Mouse (Mus musculus): Measurements from ENCODE around the gene 9230104L09Rik. TPM values are rescaled to one million over a fixed set of nuclear protein-coding genes. Genes with fewer than 3 reads are reported as not detected.
A peak's percentile ranks its signal among the peaks of the same experiment; 100 is the strongest.

9230104L09Rik gene
- polyA plus RNA-seq, 1 experiment from 2014 or later, result not detected

DNA sequence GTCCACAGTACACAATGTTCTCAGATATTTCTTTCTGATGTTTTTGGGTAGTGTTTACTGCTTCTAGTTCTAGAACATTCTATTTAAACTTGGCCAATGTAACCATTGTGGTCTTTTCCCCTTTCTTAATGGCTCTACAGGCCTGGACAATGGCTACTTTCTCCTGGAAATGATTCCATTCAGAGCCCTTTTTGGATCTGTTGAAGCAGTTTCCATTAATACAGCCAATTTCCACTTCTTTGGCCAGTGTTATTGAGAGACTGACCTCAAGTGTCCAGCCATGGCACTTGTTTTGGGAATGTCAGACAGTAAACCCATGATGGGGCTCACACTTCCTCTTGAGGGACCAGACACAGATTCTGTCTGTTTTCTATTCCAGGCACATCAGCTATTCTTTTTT, 3.1 kb downstream of the 9230104L09Rik start:
- ATAC-seq (no peak), DNase-seq (no peak)
- no peak for TF ChIP-seq EP300 (IDR thresholded peaks at IDR 0.05; ENCODE audit: low read depth)
- TF ChIP-seq CTCF (IDR thresholded peaks at IDR 0.05; ENCODE audit: low read depth), result no peak
- H3K9me3 ChIP-seq (ENCODE audit: low read length), result no peaks in the 10 kb centered on the region
- no peaks in the 10 kb centered on the region for H3K36me3 ChIP-seq (replicated peaks; ENCODE audit: insufficient read depth, low read length)
- no peaks in the 10 kb centered on the region for H3K27me3 ChIP-seq (ENCODE audit: insufficient read depth, low read length)
- no peak overlapping the region for H3K9ac ChIP-seq (replicated peaks)
- H3K4me2 ChIP-seq (ENCODE audit: low read depth, low read length), result no peak overlapping the region
- H3K27ac ChIP-seq (ENCODE audit: low read depth), result no peak overlapping the region
- no peak overlapping the region for H3K4me3 ChIP-seq (ENCODE audit: low read depth, low read length)
- no peaks in the 10 kb centered on the region for H3K4me1 ChIP-seq (ENCODE audit: insufficient read depth)

- Histone ChIP-seq H3K27ac (ENCODE audit: low read depth) (no peak overlapping the region), H3K9me3 (ENCODE audit: low read length) (no peaks in the 10 kb centered on the region), H3K4me1 (ENCODE audit: insufficient read depth) (no peaks in the 10 kb centered on the region), H3K9ac (replicated peaks) (no peak overlapping the region), H3K4me2 (ENCODE audit: low read depth, low read length) (no peak overlapping the region), H3K4me3 (ENCODE audit: low read depth, low read length) (no peak overlapping the region), H3K36me3 (replicated peaks; ENCODE audit: insufficient read depth, low read length) (no peaks in the 10 kb centered on the region), H3K27me3 (ENCODE audit: insufficient read depth, low read length) (no peaks in the 10 kb centered on the region)
- WGBS (ENCODE audit: insufficient replicate concordance), result 76% methylated on average over 4 of the region's 4 CpGs
- no peak for TF ChIP-seq CTCF (IDR thresholded peaks at IDR 0.05; ENCODE audit: low read depth)
- no peak for TF ChIP-seq EP300 (IDR thresholded peaks at IDR 0.05; ENCODE audit: low read depth)
- ATAC-seq (no peak), DNase-seq (no peak)
Observed at GRCm38 (mm10) chr2:148860993-148861392, 3.8 kb downstream of the 9230104L09Rik start.

DNA sequence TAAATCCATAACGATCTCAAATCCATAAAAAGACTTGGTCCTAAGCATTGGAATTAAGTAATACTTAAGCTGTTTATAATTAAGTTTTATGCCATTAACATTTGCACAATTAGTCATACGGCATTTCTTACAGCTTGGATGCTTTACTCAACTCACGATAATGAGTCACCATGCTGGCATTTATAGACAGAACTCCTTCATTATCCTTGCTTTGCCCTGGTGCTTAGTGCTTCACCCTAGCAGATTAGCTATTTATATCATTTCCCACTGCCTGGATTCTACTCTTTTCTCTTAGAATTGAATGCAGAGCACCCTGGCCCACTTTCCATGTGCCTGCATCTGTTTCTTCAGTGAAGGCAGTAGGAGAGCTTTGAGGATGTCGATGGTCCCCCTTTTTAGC, 7.3 kb downstream of the 9230104L09Rik start:
- ATAC-seq (no peak), DNase-seq (no peak)
- H3K4me3 ChIP-seq (ENCODE audit: low read depth, low read length), result no peak overlapping the region
- H3K9ac ChIP-seq (replicated peaks), result no peak overlapping the region
- TF ChIP-seq CTCF (IDR thresholded peaks at IDR 0.05; ENCODE audit: low read depth), result no peak
- TF ChIP-seq EP300 (IDR thresholded peaks at IDR 0.05; ENCODE audit: low read depth), result no peak
- H3K27ac ChIP-seq (ENCODE audit: low read depth), result no peak overlapping the region
- no peaks in the 10 kb centered on the region for H3K27me3 ChIP-seq (ENCODE audit: insufficient read depth, low read length)
- no peak overlapping the region for H3K4me2 ChIP-seq (ENCODE audit: low read depth, low read length)
- no peaks in the 10 kb centered on the region for H3K9me3 ChIP-seq (ENCODE audit: low read length)
- H3K4me1 ChIP-seq (ENCODE audit: insufficient read depth), result no peaks in the 10 kb centered on the region
- 68% methylated on average over 4 of the region's 4 CpGs for WGBS (ENCODE audit: insufficient replicate concordance)
- no peaks in the 10 kb centered on the region for H3K36me3 ChIP-seq (replicated peaks; ENCODE audit: insufficient read depth, low read length)

DNA sequence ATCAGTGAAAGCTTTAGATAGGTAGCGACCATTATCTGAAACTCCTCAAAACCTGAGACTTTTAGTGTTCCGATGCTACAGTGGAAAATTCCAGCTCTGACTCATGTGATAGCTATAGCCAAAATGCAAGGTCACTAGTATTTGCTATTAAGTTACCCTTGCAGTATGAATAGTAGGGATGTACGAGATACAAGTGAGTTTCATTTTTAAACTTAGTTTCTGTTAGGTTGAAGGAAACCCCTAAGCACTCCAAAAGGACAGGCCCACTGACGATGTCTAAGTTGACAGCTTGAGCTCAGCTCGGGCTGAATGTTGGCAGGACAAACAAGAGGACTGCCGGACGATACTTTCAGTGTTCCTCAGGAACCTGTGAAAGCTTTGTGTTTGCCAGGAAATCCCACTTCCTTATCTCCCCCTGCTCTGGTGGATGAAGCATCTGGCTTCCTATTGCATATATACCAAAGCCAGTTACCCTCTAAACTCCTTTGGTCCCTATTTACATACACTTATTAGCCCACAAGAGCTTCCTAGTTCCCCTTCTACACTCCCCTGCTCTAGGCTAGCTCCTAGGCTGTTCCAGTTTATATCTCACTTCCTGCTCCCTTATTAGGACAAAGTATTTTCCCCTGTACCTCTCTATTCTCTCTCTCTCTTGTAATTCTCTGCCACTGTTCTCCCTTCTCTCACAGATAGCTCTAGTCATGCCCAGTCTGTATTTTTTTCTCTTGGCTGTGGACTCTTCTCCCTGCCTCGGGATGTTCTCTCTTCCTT, 8.0 kb downstream of the 9230104L09Rik start:
- Histone ChIP-seq H3K27ac (ENCODE audit: low read depth) (peak overlapping the region; percentile 75), H3K27me3 (ENCODE audit: insufficient read depth, low read length) (no peaks in the 10 kb centered on the region), H3K36me3 (replicated peaks; ENCODE audit: insufficient read depth, low read length) (no peaks in the 10 kb centered on the region), H3K4me1 (ENCODE audit: insufficient read depth) (no peaks in the 10 kb centered on the region), H3K4me3 (ENCODE audit: low read depth, low read length) (no peak overlapping the region), H3K9ac (replicated peaks) (no peak overlapping the region; the same call in 1 of the 2 replicates), H3K4me2 (ENCODE audit: low read depth, low read length) (peak overlapping the region; percentile 45), H3K9me3 (ENCODE audit: low read length) (no peaks in the 10 kb centered on the region)
- ATAC-seq (peak; percentile 43; the same call in 1 of the 2 replicates), DNase-seq (no peak)
- TF ChIP-seq CTCF (IDR thresholded peaks at IDR 0.05; ENCODE audit: low read depth) (no peak), EP300 (IDR thresholded peaks at IDR 0.05; ENCODE audit: low read depth) (no peak)
- WGBS (ENCODE audit: insufficient replicate concordance), result 25% methylated on average over 8 of the region's 8 CpGs

DNA sequence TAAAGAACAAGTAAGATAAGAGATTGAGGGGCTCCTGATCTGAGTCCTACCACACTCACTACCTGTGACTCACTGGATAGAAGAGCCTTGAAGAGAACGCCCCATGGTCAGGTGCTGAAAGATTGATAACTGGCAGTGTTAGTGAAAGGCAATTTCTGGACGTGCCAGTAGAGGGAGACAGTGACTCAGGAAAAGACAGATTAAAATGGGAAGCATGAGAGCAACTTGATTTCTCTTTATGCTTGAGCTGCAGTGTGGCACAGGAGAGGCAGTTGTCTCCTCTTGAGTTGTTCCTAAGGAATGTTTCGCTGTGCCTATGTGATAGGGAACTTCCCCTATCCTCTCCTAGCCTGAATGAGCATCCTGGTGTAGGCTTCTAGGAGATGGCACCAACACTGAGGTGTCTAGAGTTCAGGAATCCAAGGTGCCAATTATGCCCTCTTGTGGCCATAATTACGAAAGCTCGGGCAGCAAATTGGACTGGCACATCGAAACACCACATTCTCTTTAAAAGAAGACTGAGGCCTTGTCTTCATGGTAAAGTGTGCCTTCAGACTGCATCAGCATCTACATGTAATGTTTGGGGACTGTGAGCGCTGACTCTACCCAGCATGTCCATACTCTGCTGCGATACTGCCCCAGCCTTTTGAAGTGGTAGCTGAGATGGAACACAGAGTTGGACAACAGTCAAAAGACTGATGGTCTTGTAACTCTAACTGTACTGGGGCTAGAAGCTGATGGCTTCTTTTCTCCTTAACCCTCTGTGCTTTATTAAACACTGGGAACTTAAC, 13.5 kb downstream of the 9230104L09Rik start:
- ATAC-seq (peak; percentile 71), DNase-seq (peak; percentile 70)
- WGBS (ENCODE audit: insufficient replicate concordance), result 36% methylated on average over 8 of the region's 8 CpGs
- H3K4me2 ChIP-seq (ENCODE audit: low read depth, low read length), result no peak overlapping the region
- TF ChIP-seq CTCF (IDR thresholded peaks at IDR 0.05; ENCODE audit: low read depth) (peak; percentile 90), EP300 (IDR thresholded peaks at IDR 0.05; ENCODE audit: low read depth) (no peak)
- no peak overlapping the region for H3K4me3 ChIP-seq (ENCODE audit: low read depth, low read length)
- no peaks in the 10 kb centered on the region for H3K36me3 ChIP-seq (replicated peaks; ENCODE audit: insufficient read depth, low read length)
- no peaks in the 10 kb centered on the region for H3K27me3 ChIP-seq (ENCODE audit: insufficient read depth, low read length)
- no peaks in the 10 kb centered on the region for H3K9me3 ChIP-seq (ENCODE audit: low read length)
- no peak overlapping the region for H3K27ac ChIP-seq (ENCODE audit: low read depth)
- H3K9ac ChIP-seq (replicated peaks), result no peak overlapping the region
- H3K4me1 ChIP-seq (ENCODE audit: insufficient read depth), result no peaks in the 10 kb centered on the region

- Histone ChIP-seq H3K27ac (ENCODE audit: low read depth) (no peak overlapping the region), H3K36me3 (replicated peaks; ENCODE audit: insufficient read depth, low read length) (no peaks in the 10 kb centered on the region), H3K4me2 (ENCODE audit: low read depth, low read length) (no peak overlapping the region), H3K9ac (replicated peaks) (no peak overlapping the region), H3K9me3 (ENCODE audit: low read length) (no peaks in the 10 kb centered on the region), H3K4me3 (ENCODE audit: low read depth, low read length) (no peak overlapping the region), H3K4me1 (ENCODE audit: insufficient read depth) (no peaks in the 10 kb centered on the region), H3K27me3 (ENCODE audit: insufficient read depth, low read length) (no peaks in the 10 kb centered on the region)
- 70% methylated on average over 2 of the region's 2 CpGs for WGBS (ENCODE audit: insufficient replicate concordance)
- ATAC-seq, result no peak
- no peak for DNase-seq
- TF ChIP-seq CTCF (IDR thresholded peaks at IDR 0.05; ENCODE audit: low read depth) (no peak), EP300 (IDR thresholded peaks at IDR 0.05; ENCODE audit: low read depth) (no peak)
Observed at GRCm38 (mm10) chr2:148839224-148839623, 25.6 kb downstream of the 9230104L09Rik start.
